Mouse (Mus musculus): ENCODE data around the gene Arhgef10l. TPM values are rescaled to one million over a fixed set of nuclear protein-coding genes. Genes with fewer than 3 reads are reported as not detected.

Arhgef10l gene
- polyA plus RNA-seq, 1 experiment = 29.2 TPM

DNA sequence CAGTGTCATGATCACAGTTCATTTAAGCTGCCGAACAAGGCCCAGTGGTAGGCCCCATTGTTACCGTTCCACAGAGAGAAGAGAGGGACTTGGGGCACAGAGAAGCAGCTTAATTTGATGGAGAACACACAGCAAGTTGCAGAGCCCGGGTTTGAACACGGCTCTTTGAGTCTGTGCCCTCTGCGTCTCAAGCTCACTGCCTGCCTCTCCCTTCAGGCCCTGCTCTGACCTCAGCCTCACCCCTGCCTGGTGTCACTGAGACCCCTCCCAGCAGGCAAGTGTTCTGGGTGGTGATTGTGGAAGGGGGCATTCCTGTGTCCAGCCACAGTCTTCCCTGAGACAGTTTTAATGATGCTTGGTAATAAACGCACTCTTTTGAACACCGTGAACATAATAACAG, 29.3 kb upstream of the Arhgef10l start:
- DNase-seq (ENCODE audit: extremely low spot score in 1 of 2, low spot score in 1 of 2) = no peak

DNA sequence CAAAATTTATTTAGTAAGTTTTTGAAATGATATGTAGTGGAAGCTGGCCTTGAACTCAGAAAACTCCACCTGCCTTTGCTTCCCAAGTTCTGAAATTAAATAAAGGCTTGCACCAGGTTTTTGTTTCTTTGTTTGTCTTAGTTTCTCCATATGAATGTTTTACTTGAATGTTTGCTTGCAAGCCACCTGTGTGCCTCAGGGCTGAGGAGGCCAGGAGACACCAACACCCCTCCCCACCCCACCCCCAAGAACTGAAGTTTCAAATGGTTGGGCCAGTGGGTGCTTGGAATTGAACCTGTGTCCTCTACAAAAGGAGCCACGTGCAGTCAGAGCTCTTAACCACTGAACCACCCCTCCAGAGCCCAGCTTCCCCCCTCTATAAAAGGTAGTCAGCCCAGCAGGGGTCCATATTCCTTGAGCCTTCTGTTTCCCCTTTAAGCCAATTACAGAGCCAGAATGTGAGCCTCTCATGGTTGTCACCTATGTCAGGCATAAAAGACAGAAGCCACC, 28.8 kb upstream of the Arhgef10l start:
- no peak for DNase-seq (ENCODE audit: extremely low spot score in 1 of 2, low spot score in 1 of 2)

DNA sequence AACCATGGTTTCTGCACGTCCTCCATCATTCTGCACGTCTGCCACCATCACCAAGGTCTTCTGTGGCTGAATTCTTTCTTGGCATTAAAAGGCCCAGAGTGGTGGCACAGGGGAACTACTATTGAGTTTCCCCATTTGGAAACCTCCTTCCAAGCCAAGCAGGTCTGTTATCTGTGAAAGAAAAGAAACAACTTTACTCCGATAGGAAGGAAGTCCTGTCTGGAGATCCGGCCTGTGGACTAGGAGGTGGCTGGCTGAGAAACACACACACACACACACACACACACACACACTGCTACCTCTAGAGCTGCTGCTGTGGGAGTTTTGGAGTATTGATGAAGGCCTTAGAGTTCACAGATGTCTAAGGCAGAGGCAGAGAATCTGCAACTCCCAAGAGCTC, 27.7 kb upstream of the Arhgef10l start:
- DNase-seq (ENCODE audit: extremely low spot score in 1 of 2, low spot score in 1 of 2) = no peak

DNA sequence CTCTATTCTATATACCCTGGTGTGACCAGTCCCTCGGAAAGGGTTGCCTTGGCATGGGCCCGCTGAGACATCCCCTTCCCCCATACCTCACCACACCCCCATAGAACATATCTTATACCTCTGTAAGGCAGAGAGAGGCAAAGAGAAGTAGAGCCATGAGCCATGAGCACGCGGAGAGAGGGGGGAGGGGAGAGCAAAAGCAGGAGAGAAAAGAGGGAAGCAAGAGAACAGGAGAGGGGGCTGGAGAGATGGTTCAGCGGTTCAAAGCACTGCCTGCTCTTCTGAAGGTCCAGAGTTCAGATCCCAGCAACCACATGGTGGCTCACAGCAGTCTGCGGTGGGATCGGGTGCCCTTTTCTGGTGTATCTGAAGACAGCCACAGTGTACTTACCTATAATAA, 25.7 kb upstream of the Arhgef10l start:
- DNase-seq (ENCODE audit: extremely low spot score in 1 of 2, low spot score in 1 of 2) = no peak

DNA sequence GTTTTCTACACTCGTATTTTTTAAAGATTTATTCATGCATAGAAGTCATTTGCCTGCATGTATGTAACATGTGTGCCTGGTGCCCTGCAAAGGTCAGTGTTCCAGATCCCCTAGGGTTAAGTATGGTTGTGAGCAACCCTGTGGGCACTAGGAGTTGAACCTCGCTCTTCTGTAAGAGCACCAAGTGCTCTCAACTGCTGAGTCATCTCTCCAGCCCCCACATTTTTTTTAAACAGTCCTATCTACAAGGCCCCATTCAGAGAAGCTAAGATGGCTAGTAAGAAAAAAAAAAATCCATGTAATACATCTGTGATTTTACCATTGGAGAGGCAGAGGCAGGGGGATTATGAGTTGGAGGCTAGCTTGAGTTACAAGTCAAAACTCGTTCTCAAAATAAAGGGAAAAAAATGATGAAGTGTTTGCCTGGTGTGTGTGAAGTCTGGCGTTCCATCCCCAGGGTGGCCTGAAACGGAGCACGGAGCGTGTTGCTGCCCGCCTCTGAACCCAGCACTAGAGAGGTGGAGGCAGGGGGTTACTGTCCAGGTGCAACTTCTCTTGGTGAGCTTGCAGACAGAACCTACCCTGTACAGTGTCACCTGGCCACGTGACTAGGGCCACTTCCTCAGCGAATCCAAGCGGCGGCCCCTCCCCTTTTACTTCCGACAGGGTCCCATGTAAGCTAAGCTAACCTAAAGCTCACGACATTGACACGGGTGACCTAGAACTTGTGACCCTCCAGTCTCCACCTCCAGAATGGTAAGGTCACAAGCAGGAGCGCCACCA, 24.3 kb upstream of the Arhgef10l start:
- DNase-seq (ENCODE audit: extremely low spot score in 1 of 2, low spot score in 1 of 2) = no peak

DNA sequence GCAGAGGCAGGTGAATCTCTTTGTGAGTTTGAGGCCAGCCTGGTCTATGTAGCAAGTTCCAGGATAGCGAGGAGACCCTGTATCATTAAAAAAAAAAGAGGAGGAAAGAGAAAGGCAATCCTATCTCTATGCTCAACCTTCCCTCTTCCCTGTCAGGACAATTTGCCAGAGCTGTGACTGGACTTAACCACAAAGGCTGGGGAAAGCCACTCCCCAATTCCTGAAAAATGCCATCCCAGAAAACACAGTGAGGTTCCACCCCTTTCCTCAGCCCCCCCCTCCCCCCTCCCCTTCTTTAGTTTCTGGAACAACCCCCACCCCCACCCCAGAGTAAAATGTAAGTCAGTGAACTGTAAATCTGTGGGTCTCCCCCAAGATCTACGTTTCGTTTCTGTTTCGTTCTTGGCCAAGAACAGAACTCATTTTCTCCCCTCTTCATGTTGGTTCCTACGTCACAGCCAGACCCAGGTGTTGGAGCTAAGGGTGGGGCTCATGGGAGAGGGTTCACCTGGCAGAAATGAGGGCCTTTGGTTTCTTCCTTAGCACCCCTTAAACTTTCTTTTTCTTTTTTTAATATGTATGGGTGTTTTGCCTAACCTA, 23.1 kb upstream of the Arhgef10l start:
- no peak for DNase-seq (ENCODE audit: extremely low spot score in 1 of 2, low spot score in 1 of 2)

DNA sequence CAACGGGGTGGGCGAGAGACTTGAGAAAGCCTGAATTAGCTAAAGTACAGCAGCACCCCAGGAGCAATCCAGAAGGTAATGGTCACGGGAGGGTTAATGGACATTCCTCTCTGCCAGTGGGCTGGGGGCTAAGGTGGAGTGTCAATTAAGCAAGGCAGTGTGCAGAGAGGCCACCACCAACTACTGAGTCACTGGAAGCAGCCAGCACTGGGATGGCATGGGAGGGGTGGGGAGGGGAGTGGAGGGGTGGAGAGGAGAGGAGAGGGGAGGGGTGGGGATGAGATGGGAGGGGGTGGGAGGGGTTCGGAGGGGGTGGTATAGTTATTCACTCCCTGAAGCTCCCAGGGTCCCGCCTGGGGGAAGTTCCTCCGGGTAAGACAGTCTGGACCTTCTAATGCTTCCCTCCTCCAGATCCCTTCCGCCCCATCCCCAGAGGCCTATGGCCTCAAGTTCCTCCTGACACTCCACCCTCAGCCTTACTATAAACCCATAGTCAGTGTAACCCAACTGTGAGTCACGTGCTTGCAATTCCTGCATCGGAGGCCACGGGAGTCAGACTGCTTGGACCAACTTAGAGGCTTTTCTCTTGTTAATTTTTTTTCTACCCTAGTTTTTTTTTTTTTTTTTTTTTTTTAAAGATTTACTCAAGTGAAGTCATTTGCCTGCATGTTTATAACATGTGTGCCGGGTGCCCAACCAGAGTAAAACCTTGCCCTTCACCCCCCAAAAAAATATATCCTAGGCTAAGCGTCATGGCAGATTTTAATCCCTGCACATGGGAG, 22.4 kb upstream of the Arhgef10l start:
- DNase-seq (ENCODE audit: extremely low spot score in 1 of 2, low spot score in 1 of 2) = no peak

DNA sequence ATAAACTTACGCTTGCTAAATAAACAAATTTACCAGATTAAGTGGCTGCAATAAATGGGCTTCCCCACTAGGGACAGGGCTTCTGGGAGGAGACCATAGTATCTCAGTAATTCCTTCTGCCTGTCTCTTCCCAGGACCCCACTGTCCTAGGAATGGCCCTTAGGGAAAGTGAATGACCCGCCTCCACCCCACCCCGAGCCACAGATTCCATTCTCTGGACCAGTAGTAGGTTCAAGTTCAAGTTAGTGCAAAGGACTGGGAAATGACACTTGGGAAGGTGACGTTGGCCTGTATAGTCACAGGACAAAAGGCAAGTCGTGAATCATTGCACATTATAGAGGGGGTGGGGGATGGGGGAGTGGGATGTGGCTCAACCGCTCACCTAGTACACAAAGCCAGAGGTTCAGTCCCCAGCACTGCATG, 19.1 kb upstream of the Arhgef10l start:
- DNase-seq (ENCODE audit: extremely low spot score in 1 of 2, low spot score in 1 of 2) = no peak

DNA sequence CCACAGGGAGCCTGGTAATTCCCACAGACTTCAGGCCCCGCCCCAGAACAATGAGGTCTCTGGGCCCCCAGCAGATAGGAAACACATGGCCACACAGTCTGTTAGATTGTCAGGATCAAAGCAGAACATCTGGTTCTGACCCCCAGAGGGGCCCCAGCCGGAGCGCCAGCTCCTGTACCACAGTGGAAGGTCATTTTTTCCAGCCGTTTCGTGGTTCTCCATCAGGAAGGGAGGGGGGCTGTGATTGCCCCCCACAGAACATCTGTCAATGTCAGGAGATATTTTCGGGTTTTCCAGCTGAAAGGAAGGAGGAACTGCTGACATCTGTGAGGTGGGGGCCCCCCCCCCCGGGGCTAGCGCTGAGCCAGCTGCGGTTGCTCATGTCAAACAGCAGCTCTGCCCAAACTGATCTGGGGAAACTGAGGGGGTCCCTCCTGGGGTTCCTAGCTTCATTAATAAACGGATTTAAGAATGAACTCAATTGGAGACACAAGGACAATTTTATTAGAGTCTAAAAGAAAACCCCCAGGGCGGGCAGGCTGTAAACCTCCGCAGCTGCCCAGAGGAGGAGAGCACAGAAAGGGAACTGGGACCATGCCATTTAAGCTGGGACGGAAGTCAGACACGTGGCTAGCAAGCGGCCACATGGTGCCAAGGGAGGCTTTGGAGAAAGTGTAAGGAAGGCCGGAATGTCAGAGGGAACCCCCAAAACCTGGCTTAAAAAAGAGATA, 18.5 kb upstream of the Arhgef10l start:
- no peak for DNase-seq (ENCODE audit: extremely low spot score in 1 of 2, low spot score in 1 of 2)

DNA sequence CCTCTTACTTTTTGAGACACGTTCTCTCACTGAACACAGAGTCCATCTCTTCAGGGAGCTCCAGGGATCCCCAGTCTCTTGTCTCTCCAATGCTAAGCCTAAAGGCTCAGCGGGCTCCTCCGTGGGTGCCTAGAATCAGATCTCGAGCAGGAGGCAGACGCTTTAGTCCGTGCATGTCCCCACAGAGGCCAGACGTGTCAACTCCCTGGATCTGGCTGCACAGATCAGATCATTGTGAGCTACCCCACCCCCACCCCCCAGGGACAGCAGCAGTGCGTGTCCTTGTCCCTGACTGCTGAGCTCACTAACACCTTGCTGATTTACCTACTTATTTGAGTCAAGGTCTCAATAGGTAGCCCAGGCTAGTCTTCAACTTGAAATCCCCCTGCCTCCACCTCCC, 17.8 kb upstream of the Arhgef10l start:
- no peak for DNase-seq (ENCODE audit: extremely low spot score in 1 of 2, low spot score in 1 of 2)

DNA sequence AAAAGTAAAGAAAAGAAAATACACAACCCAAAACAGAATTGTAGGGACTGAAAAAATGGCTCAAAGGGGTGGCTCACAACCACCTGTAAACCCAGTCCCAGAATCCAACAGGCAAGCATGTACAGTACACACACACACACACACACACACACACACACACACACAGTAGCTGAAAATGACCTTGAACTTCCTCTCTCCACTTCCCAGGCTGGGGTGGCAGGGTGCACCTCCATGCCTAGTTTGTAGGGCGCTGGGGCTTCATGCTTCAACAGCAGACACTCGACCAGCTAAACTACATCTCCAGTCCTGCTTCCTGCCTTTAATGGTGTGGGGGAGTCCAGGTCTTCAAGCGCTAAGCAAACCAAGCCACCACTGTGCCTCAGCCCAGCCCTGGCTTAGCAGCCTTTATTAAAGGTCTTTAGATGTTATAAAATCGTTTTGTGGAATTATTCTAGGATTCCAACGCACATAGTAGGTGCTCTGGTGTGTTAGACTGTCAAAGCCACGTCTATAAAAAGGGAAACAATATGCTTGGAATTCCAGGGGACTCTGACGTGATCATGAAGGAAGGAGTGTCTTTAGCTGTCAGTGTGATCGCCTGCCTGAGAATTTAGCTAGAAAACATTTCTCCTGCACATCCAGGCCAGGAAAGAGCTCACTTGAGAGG, 15.1 kb upstream of the Arhgef10l start:
- DNase-seq (ENCODE audit: extremely low spot score in 1 of 2, low spot score in 1 of 2) = no peak

DNA sequence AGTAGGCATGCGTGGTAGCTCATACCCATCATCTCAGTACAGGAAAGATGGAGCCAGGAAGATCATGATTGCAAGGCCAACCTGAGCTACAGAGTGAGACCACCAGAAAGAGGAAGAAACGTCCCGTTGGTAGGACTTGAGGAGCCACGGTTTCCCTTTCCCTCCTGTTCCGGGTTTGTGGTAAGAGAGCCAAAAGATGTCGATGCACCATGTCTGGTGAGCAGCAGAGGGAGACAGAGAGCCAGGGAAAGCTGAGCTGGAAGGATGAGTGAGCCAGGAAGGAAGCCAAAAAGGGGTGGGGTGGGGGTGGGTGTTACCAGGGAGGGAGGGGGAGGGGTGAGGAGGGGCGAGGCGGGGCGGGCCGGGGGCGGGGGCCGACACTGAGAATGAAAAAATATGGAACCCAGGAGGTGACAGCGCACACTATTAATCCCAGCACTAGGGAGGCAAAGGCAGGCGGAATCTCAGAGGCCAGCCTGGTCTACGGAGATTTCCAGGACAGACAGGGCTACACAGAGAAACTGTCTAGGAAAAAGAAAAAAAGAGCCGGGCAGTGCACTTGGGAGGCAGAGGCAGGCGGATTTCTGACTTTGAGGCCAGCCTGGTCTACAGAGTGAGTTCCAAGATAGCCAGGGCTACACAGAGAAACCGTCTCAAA, 14.0 kb upstream of the Arhgef10l start:
- DNase-seq (ENCODE audit: extremely low spot score in 1 of 2, low spot score in 1 of 2) = peak; percentile 61 to 94

DNA sequence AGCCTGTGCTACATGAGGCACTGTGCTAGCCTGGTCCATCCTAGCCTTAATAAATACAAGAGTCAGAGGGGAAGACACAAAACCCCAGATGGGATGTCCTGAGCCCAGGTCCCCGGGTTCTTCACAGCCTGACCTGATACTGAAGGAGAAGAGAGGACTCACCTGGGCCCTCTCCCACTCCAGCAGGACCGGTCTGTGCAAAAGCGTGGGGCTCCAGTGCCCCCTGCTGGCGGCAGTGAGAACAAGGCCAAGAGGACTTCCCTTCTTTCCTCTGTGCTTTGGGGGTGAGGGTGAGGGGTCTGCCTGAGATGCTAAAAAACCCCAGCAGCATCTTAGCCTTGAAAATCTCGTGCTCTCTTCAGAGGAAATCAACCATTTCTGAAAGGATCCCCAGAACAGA, 13.2 kb upstream of the Arhgef10l start:
- no peak for DNase-seq (ENCODE audit: extremely low spot score in 1 of 2, low spot score in 1 of 2)

DNA sequence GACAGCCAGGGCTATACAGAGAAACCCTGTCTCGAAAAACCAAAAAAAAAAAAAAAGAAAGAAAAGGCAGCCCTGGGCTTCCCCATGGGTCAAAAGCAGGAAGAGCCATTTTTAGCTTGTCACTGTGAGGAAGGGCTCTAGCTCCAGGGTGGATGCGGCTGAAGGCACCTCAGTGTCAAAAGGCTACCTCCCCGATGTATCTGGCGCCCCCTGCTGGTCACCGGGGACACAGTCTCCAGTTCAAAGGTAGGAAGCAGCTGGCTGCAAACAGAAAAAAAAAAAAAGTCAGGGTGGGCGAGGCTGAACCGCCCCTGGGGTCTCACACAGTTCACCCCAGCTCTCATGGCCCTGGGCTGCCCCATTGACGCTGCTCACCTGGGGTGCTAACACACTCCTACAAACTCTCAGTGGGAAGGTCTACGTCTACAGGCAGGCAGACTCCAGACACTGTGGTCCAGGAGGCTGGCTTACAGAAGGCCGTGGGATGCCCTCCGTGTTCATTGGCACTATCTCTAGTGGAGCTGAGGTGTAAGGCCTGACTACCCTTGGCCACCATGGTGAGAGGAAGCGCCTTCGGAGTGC, 8.6 kb upstream of the Arhgef10l start:
- DNase-seq (ENCODE audit: extremely low spot score in 1 of 2, low spot score in 1 of 2) = peak in 1 of 2 experiments; percentile 85

DNA sequence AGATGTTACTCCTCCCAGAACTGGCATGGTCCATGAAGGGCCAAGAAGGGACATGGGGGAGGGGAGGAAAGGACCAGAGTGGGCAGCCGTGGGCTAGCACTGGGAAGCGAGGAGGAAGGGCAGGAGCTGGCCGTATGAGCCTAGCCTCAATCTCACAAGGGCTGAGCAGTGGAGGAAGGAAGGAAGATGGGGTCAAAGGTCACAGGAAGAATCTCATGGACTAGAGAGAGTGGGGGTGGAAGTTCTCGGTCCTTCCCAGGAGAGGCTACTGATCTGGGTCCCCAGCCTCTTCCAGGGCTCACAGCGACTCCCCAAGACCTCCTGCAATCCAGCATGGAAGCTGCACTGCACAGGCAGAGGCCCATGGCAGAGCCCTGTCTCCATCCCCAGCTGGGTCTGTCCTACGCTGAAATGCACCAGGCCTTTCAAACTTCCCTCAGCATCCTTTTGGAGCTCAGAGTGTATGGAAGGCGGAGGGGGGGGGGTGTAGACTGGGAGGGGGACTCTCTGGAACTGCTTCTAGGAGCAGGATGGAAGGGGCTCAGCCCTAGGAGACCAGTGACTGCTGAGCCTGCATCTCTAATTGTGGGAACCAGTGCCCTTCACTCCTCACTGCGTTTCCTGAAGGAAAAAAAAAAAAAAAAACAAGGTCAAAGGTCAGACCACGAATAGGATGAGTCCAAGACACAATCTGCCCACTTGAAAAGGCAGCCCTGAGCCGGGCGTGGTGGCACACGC, 7.9 kb upstream of the Arhgef10l start:
- DNase-seq (ENCODE audit: extremely low spot score in 1 of 2, low spot score in 1 of 2) = no peak

DNA sequence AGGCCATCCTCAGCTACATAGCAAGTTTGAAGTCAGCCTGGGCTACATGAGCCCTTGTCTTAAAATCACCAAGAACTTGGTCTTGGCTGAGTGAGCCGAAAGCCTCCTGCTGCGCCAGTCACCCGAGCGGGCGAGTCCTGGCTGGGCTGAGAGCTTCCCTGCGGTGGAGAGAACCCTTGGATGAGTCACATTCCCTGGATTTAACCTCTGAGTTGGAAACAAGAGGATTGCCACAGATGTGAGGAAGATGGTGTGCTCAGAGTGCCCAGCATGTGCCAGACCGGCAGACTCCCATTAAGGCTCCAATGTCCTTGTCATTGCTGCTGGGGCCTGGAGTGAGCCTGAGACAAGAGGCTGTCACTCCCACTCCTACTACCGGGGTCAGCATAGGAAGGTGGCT, 2.0 kb upstream of the Arhgef10l start:
- no peak for DNase-seq (ENCODE audit: extremely low spot score in 1 of 2, low spot score in 1 of 2)

DNA sequence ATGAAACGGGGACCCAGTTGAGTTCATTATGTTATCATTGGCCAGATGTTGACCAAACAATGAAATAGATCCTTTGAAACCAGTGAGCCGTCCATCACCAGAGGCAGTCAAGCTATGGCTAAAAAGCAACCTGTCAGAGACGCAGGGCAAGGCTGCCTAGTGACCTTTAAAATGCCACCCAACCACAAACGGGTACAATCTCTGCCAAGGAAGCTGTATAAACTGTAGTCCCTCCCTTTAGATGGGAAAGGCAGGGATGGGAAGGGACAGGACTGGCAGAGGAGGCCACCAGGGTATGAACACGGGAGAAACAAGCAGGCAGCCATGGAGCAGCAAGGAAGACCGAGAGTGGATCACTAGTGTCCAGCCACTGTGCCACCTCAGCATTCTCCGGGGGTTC, 759 bp downstream of the Arhgef10l start:
- DNase-seq (ENCODE audit: extremely low spot score in 1 of 2, low spot score in 1 of 2) = no peak

DNA sequence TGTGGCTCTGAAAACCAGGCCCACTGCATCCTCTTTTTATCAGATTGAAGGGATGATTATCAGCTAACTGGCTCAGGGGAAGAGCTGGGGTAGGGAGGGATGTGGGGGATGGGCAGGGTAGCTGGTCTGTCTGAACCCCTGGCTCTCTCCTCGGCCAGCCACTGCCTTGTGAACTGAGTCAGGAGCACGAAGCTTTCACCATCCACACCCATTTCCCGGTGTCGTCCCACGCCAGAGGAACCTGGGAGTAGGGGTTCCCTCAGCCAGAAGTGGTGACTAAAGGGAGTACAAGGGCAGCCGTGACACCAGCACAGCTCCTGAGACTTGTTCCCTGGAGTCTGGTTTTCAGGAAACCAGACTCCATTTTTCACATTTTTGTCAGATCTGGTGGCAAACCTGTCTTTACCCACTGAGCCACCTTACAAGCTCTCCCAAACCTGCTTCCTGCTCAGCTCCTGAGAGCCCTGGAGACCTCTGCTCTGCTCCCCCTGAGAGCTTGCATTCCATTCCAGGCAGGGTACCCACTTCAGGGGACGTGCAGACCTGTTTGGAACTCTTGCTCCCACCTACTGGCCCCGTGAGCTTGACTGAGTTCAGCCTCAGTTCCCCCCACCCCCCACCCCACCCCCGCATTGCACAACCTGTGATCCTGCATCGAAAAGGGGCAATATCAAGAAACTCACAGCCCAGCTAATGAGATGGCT, 2.8 kb downstream of the Arhgef10l start:
- no peak for DNase-seq (ENCODE audit: extremely low spot score in 1 of 2, low spot score in 1 of 2)

Data from frontal cortex, adult 2 months (tissue).